Mouse (Mus musculus) bone marrow, adult 2 months (tissue): ENCODE data around the gene Tbc1d10c. TPM values are rescaled to one million over a fixed set of nuclear protein-coding genes. Genes with fewer than 3 reads are reported as not detected.
A peak's percentile ranks its signal among the peaks of the same experiment; 100 is the strongest.

Experiments
- H3K27ac ChIP-seq: fragments of 200-500 bp; 2 replicates; pipeline ENCODE4 v1.5.1; 2012; ENCODE audit warnings: low read depth, mild to moderate bottlenecking, control low read depth, inconsistent platforms, low read length; ENCODE audit not compliant: control insufficient read depth, poor library complexity, insufficient read depth
- H3K4me1 ChIP-seq: fragments of 200-500 bp; 2 replicates; pipeline ENCODE4 v1.6.1; 2011; ENCODE audit warnings: low read length; ENCODE audit not compliant: control insufficient read depth, insufficient read depth
- H3K4me3 ChIP-seq: fragments of 200-500 bp; replicated peaks from 2 replicates; pipeline ENCODE3; 2011; ENCODE audit warnings: mild to moderate bottlenecking, low read depth, low read length, control low read depth; ENCODE audit not compliant: control insufficient read depth
- CTCF ChIP-seq: fragments of 200-500 bp; IDR thresholded peaks from 2 replicates; pipeline ENCODE4 v1.5.1; 2011; ENCODE audit warnings: low read length, control low read depth; ENCODE audit not compliant: control insufficient read depth, insufficient read depth
- POLR2A ChIP-seq: fragments of 200-500 bp; IDR thresholded peaks from 2 replicates; pipeline ENCODE4 v1.6.1; 2011; ENCODE audit warnings: low read depth, mild to moderate bottlenecking, control low read depth, low read length, borderline replicate concordance; ENCODE audit not compliant: control insufficient read depth
- WGBS: fragments of 180-500 bp; shearing (Covaris S2); methylation state at CpG from one replicate; pipeline ENCODE4 v1.1.7; 2018; 5-methylcytosine and 5-hydroxymethylcytosine counted together
- polyA plus RNA-seq: library from polyadenylated mRNA; stranded (reverse); fragments of >200 nt; gene quantifications from 2 replicates; pipeline ENCODE4 v1.2.4, GENCODE M21; 2011; ENCODE audit warnings: low replicate concordance; ENCODE audit not compliant: missing spikeins, insufficient read depth, insufficient read length

Gene Tbc1d10c
- polyA plus RNA-seq, 1 experiment = 168 TPM

GRCm38 (mm10) chr19:4201291-4201909 is 10.3 kb upstream of the Tbc1d10c start, which contains the start of gene Rad9a:
Gene Rad9a (minus strand): TSS chr19:4201662.
- TF ChIP-seq CTCF (no peak; the same call in 1 of the 2 replicates), POLR2A (peak; percentile 79)
- H3K4me1 ChIP-seq = peaks cover 8% of the 10 kb centered on the region
- H3K27ac ChIP-seq = peak within 1 kb of the TSS; percentile 32
- WGBS = under 1% methylated on average over 34 of the region's 34 CpGs
- H3K4me3 ChIP-seq = peak within 1 kb of the TSS; percentile 89

GRCm38 (mm10) chr19:4197180-4197579 is 6.1 kb upstream of the Tbc1d10c start:
- TF ChIP-seq CTCF = no peak
- no peak for TF ChIP-seq POLR2A
- Histone ChIP-seq H3K4me3 (no peak overlapping the region), H3K4me1 (peaks cover 6% of the 10 kb centered on the region), H3K27ac (no peak overlapping the region)
- WGBS = 71% methylated on average over 3 of the region's 3 CpGs

GRCm38 (mm10) chr19:4196548-4196947 is 5.5 kb upstream of the Tbc1d10c start:
- Histone ChIP-seq H3K4me1 (peaks cover 5% of the 10 kb centered on the region), H3K27ac (no peak overlapping the region), H3K4me3 (no peak overlapping the region)
- TF ChIP-seq POLR2A (no peak), CTCF (no peak)
- WGBS = 22% methylated on average over 5 of the region's 5 CpGs

GRCm38 (mm10) chr19:4196048-4196447 is 5.0 kb upstream of the Tbc1d10c start:
- WGBS = 48% methylated on average over 2 of the region's 2 CpGs
- TF ChIP-seq POLR2A (no peak), CTCF (no peak)
- Histone ChIP-seq H3K27ac (no peak overlapping the region), H3K4me1 (peaks cover 5% of the 10 kb centered on the region), H3K4me3 (no peak overlapping the region)

- Histone ChIP-seq H3K4me3 (no peak overlapping the region), H3K27ac (no peak overlapping the region), H3K4me1 (no peaks in the 10 kb centered on the region; the same call in 1 of the 2 replicates)
- TF ChIP-seq POLR2A = no peak
- TF ChIP-seq CTCF = no peak
- 87% methylated on average over 12 of the region's 12 CpGs for WGBS
Observed at GRCm38 (mm10) chr19:4194776-4195650, 3.9 kb upstream of the Tbc1d10c start.

GRCm38 (mm10) chr19:4194021-4194724 is 3.1 kb upstream of the Tbc1d10c start:
- H3K27ac ChIP-seq = no peak overlapping the region
- no peak overlapping the region for H3K4me3 ChIP-seq
- TF ChIP-seq CTCF (no peak), POLR2A (no peak)
- 75% methylated on average over 8 of the region's 8 CpGs for WGBS
- no peaks in the 10 kb centered on the region; the same call in 1 of the 2 replicates for H3K4me1 ChIP-seq

- H3K4me1 ChIP-seq = peaks cover under 1% of the 10 kb centered on the region; the same call in 1 of the 2 replicates
- no peak overlapping the region for H3K27ac ChIP-seq
- 50% methylated on average over 6 of the region's 6 CpGs for WGBS
- TF ChIP-seq POLR2A (no peak), CTCF (no peak)
- H3K4me3 ChIP-seq = peak overlapping the region; percentile 93
Observed at GRCm38 (mm10) chr19:4193129-4193528, 2.0 kb upstream of the Tbc1d10c start.
